Mouse (Mus musculus) forebrain, embryonic 13.5 days (tissue): Measurements from ENCODE around the gene Med14. TPM values are rescaled to one million over a fixed set of nuclear protein-coding genes. Genes with fewer than 3 reads are reported as not detected.

Experiments used
- ATAC-seq: fragments of 200-750 bp; cut with Nextera tagmentation; 2 replicates; pipeline ENCODE4 v1.8.0; 2017
- H3K27ac ChIP-seq: fragments of 300-500 bp; sonication (generic); 2 replicates; pipeline ENCODE4 v1.5.1; 2015; ENCODE audit warnings: inconsistent platforms, mild to moderate bottlenecking, moderate library complexity
- H3K27me3 ChIP-seq: fragments of 300-500 bp; sonication (generic); 2 replicates; pipeline ENCODE4 v1.6.1; 2015; ENCODE audit warnings: mild to moderate bottlenecking, inconsistent platforms
- H3K36me3 ChIP-seq: fragments of 300-500 bp; sonication (generic); 2 replicates; pipeline ENCODE4 v1.6.1; 2015; ENCODE audit warnings: mild to moderate bottlenecking, inconsistent platforms; ENCODE audit not compliant: poor library complexity, severe bottlenecking
- H3K4me1 ChIP-seq: fragments of 300-500 bp; sonication (generic); 2 replicates; pipeline ENCODE4 v1.6.1; 2015; ENCODE audit warnings: inconsistent platforms
- H3K4me2 ChIP-seq: fragments of 300-500 bp; sonication (generic); 2 replicates; pipeline ENCODE4 v1.6.1; 2015; ENCODE audit warnings: inconsistent platforms, mild to moderate bottlenecking, moderate library complexity
- H3K4me3 ChIP-seq: fragments of 300-500 bp; sonication (generic); 2 replicates; pipeline ENCODE4 v1.5.1; 2015; ENCODE audit warnings: mild to moderate bottlenecking, inconsistent platforms
- H3K9ac ChIP-seq: fragments of 300-500 bp; sonication (generic); 2 replicates; pipeline ENCODE4 v1.6.1; 2015; ENCODE audit warnings: mild to moderate bottlenecking, inconsistent platforms
- H3K9me3 ChIP-seq: fragments of 300-500 bp; sonication (generic); replicated peaks from 2 replicates; pipeline ENCODE4 v1.6.1; 2016; ENCODE audit warnings: inconsistent platforms
- WGBS: fragments of 180-500 bp; shearing (Covaris S2); methylation state at CpG from one replicate; pipeline ENCODE4 v1.1.7; 2015; 5-methylcytosine and 5-hydroxymethylcytosine counted together
- polyA plus RNA-seq: library from polyadenylated mRNA; unstranded; fragments of >200 nt; fragmentation: Nextera tagmentation; extraction: Ambion mirVana; gene quantifications from 2 replicates; pipeline ENCODE4 v1.2.1, GENCODE M21; 2015

Med14 gene
- polyA plus RNA-seq, 1 experiment from 2014 or later, result 13.6 TPM

- Histone ChIP-seq H3K27me3 (peaks cover 4% of the 10 kb centered on the region; the same call in 1 of the 2 replicates), H3K9me3 (no peaks in the 10 kb centered on the region), H3K4me1 (peaks cover 10% of the 10 kb centered on the region), H3K4me3 (peak overlapping the region; percentile 61), H3K36me3 (no peaks in the 10 kb centered on the region), H3K4me2 (peak overlapping the region; percentile 63), H3K27ac (no peak overlapping the region), H3K9ac (peak overlapping the region; percentile 88)
- no peak for ATAC-seq
- 23% methylated on average over 8 of the region's 8 CpGs for WGBS
Observed at GRCm38 (mm10) chrX:12760501-12760900, 1.4 kb downstream of the Med14 start.

- 0 out of 2 replicates have a peak overlapping the region, but pooled peaks have one; percentile 88 for H3K9ac ChIP-seq
- H3K4me2 ChIP-seq, result peak overlapping the region; percentile 63
- H3K36me3 ChIP-seq, result no peaks in the 10 kb centered on the region
- H3K27me3 ChIP-seq, result peaks cover 4% of the 10 kb centered on the region; the same call in 1 of the 2 replicates
- no peaks in the 10 kb centered on the region for H3K9me3 ChIP-seq
- 52% methylated on average over 5 of the region's 5 CpGs for WGBS
- no peak overlapping the region for H3K27ac ChIP-seq
- H3K4me1 ChIP-seq, result peaks cover 10% of the 10 kb centered on the region
- no peak for ATAC-seq
- peak overlapping the region; percentile 61 for H3K4me3 ChIP-seq
Observed at GRCm38 (mm10) chrX:12759625-12760024, 2.2 kb downstream of the Med14 start.

- ATAC-seq, result no peak
- no peak overlapping the region for H3K27ac ChIP-seq
- no peaks in the 10 kb centered on the region for H3K9me3 ChIP-seq
- no peak overlapping the region for H3K4me2 ChIP-seq
- H3K36me3 ChIP-seq, result peaks cover 18% of the 10 kb centered on the region; the same call in 1 of the 2 replicates
- no peak overlapping the region for H3K9ac ChIP-seq
- H3K27me3 ChIP-seq, result no peaks in the 10 kb centered on the region
- 78% methylated on average over 4 of the region's 4 CpGs for WGBS
- H3K4me3 ChIP-seq, result no peak overlapping the region
- no peaks in the 10 kb centered on the region for H3K4me1 ChIP-seq
Observed at GRCm38 (mm10) chrX:12747886-12748285, 14.0 kb downstream of the Med14 start.

GRCm38 (mm10) chrX:12746729-12747128 is 15.1 kb downstream of the Med14 start:
- no peak for ATAC-seq
- Histone ChIP-seq H3K4me3 (no peak overlapping the region), H3K4me2 (no peak overlapping the region), H3K4me1 (no peaks in the 10 kb centered on the region), H3K27me3 (no peaks in the 10 kb centered on the region), H3K9me3 (no peaks in the 10 kb centered on the region), H3K27ac (no peak overlapping the region), H3K36me3 (peaks cover 18% of the 10 kb centered on the region; the same call in 1 of the 2 replicates), H3K9ac (no peak overlapping the region)
- 93% methylated on average over 3 of the region's 3 CpGs for WGBS

- H3K9ac ChIP-seq, result no peak overlapping the region
- H3K27ac ChIP-seq, result no peak overlapping the region
- H3K27me3 ChIP-seq, result no peaks in the 10 kb centered on the region
- ATAC-seq, result no peak
- no peaks in the 10 kb centered on the region for H3K4me1 ChIP-seq
- H3K4me3 ChIP-seq, result no peak overlapping the region
- no peaks in the 10 kb centered on the region for H3K9me3 ChIP-seq
- H3K36me3 ChIP-seq, result 0 out of 2 replicates have a peak, but pooled peaks cover 7% of the 10 kb centered on the region
- H3K4me2 ChIP-seq, result no peak overlapping the region
Observed at GRCm38 (mm10) chrX:12740396-12740795, 21.5 kb downstream of the Med14 start.

- Histone ChIP-seq H3K9ac (no peak overlapping the region), H3K9me3 (no peaks in the 10 kb centered on the region), H3K4me3 (no peak overlapping the region), H3K4me2 (no peak overlapping the region), H3K27ac (no peak overlapping the region), H3K27me3 (no peaks in the 10 kb centered on the region), H3K36me3 (peaks cover 25% of the 10 kb centered on the region), H3K4me1 (no peaks in the 10 kb centered on the region)
- no peak for ATAC-seq
- WGBS, result 92% methylated on average over 4 of the region's 4 CpGs
Observed at GRCm38 (mm10) chrX:12716036-12716435, 45.8 kb downstream of the Med14 start.

GRCm38 (mm10) chrX:12713796-12714195 is 48.1 kb downstream of the Med14 start:
- Histone ChIP-seq H3K9me3 (no peaks in the 10 kb centered on the region), H3K9ac (no peak overlapping the region), H3K4me1 (no peaks in the 10 kb centered on the region), H3K4me3 (no peak overlapping the region), H3K27ac (no peak overlapping the region), H3K4me2 (no peak overlapping the region), H3K36me3 (peaks cover 25% of the 10 kb centered on the region), H3K27me3 (no peaks in the 10 kb centered on the region)
- ATAC-seq, result no peak
- WGBS, result 96% methylated on average over 7 of the region's 7 CpGs

- no peak overlapping the region for H3K4me3 ChIP-seq
- H3K36me3 ChIP-seq, result peaks cover 32% of the 10 kb centered on the region
- ATAC-seq, result no peak
- no peaks in the 10 kb centered on the region for H3K27me3 ChIP-seq
- H3K4me2 ChIP-seq, result no peak overlapping the region
- H3K4me1 ChIP-seq, result no peaks in the 10 kb centered on the region
- 87% methylated on average over 8 of the region's 8 CpGs for WGBS
- no peaks in the 10 kb centered on the region for H3K9me3 ChIP-seq
- no peak overlapping the region for H3K27ac ChIP-seq
- no peak overlapping the region for H3K9ac ChIP-seq
Observed at GRCm38 (mm10) chrX:12686910-12687309, 75.0 kb downstream of the Med14 start.

- Histone ChIP-seq H3K27ac (no peak overlapping the region), H3K4me3 (no peak overlapping the region), H3K4me2 (no peak overlapping the region), H3K36me3 (peaks cover 28% of the 10 kb centered on the region), H3K9ac (no peak overlapping the region), H3K27me3 (no peaks in the 10 kb centered on the region), H3K4me1 (no peaks in the 10 kb centered on the region), H3K9me3 (no peaks in the 10 kb centered on the region)
- ATAC-seq, result no peak
Observed at GRCm38 (mm10) chrX:12686071-12686470, 75.8 kb downstream of the Med14 start.

- 28% methylated on average over 6 of the region's 6 CpGs for WGBS
- H3K27ac ChIP-seq, result no peak overlapping the region
- H3K4me3 ChIP-seq, result no peak overlapping the region
- peaks cover 6% of the 10 kb centered on the region; the same call in 1 of the 2 replicates for H3K36me3 ChIP-seq
- H3K27me3 ChIP-seq, result no peaks in the 10 kb centered on the region
- H3K9me3 ChIP-seq, result no peaks in the 10 kb centered on the region
- no peak for ATAC-seq
- peaks cover 9% of the 10 kb centered on the region; the same call in 1 of the 2 replicates for H3K4me1 ChIP-seq
- H3K4me2 ChIP-seq, result no peak overlapping the region
- H3K9ac ChIP-seq, result no peak overlapping the region
Observed at GRCm38 (mm10) chrX:12677396-12677795, 84.5 kb downstream of the Med14 start.

- peaks cover 14% of the 10 kb centered on the region; the same call in 1 of the 2 replicates for H3K36me3 ChIP-seq
- H3K9ac ChIP-seq, result peak within 1 kb of the TSS; percentile 78
- ATAC-seq, result peak; percentile 100
- H3K9me3 ChIP-seq, result no peaks in the 10 kb centered on the region
- H3K4me2 ChIP-seq, result peak within 1 kb of the TSS; percentile 58
- peak within 1 kb of the TSS; percentile 77 for H3K27ac ChIP-seq
- H3K4me3 ChIP-seq, result peak within 1 kb of the TSS; percentile 63
- WGBS, result 10% methylated on average over 42 of the region's 42 CpGs
- H3K4me1 ChIP-seq, result peaks cover 9% of the 10 kb centered on the region; the same call in 1 of the 2 replicates
- no peaks in the 10 kb centered on the region for H3K27me3 ChIP-seq
Observed at GRCm38 (mm10) chrX:12673054-12673775, 88.7 kb downstream of the Med14 start, which contains the start of gene 1810030O07Rik. 1810030O07Rik (minus strand) TSS chrX:12673668.

- Histone ChIP-seq H3K27ac (no peak overlapping the region), H3K36me3 (peaks cover 56% of the 10 kb centered on the region)
- no peak for ATAC-seq
Observed at GRCm38 (mm10) chrX:12653879-12654278, 108.0 kb downstream of the Med14 start.

More at GRCm38 (mm10) chrX:12653879-12654278, 108.0 kb downstream of the Med14 start:
- H3K9ac ChIP-seq, result no peak overlapping the region
- H3K27me3 ChIP-seq, result no peaks in the 10 kb centered on the region
- no peak overlapping the region for H3K4me2 ChIP-seq
- H3K9me3 ChIP-seq, result no peaks in the 10 kb centered on the region
- 76% methylated on average over 2 of the region's 2 CpGs for WGBS
- H3K4me3 ChIP-seq, result no peak overlapping the region
- H3K4me1 ChIP-seq, result no peaks in the 10 kb centered on the region
